Mouse (Mus musculus): ENCODE measurements around the gene Tbrg4.

Tbrg4 gene

DNA sequence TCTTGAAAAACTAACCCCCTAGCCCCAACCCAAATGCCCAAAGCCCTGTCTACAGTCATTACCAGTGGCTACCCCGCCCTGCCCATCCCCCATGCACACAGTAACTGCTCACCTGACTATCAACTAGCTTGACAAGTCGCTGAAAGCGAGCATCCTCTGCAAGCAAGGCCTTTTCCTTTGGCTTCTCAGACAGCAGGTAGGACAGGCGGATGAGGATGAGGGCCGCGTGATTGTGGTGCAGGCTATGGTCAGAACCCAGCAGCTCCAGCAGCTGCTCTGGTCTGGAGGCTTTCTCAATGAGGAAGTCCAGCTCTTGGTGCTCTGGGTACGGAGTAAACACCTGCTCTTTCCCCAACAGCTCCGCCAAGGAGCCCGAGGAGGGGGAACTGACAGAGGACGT, 2.2 kb downstream of the Tbrg4 start:
- no peak for DNase-seq (ENCODE audit: low read depth, low spot score)

DNA sequence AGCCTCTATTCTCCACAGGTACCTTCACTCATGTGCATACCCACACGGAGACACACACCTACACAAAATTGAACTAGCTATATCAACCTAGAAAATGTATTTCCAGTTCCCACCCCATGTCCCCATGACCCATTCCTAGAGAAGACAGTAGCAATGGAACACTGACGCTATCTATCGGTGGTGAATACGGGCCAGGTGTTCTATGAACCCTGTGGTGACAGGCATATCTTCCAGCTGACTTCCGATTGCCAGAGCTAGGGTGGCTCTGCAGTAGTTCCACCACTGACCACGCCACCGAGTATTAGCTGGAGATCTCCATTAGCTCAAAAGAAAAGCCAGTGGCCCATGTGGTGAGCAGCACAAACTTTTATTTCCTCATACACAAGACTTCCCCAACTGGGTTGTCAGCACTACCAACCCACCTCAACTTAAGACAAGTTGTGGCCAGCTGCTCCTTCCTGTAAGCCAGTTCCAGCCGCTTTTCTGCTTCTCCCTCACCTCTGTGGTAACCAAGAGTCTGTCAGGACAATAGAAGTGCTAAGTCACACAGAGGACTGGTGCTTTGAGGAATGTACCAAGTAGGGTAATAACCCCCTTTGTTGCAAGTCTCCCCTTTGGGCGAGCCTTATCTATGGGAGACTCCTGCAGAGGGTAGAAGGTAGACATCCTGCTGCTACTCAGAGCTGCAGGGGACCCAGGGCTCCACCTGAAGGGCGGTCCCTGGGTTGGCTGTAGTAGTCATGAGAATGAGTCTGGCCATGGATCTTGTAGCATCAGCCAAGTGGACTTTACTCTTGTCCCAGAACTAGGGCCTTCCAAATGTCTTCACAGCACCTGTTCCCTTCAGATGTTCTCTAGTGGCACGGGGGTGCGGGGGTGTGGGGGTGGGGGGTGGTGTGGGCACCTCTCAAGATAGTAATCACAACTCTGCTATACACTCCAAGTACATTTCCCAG, 10.3 kb downstream of the Tbrg4 start:
- DNase-seq (ENCODE audit: low read depth, low spot score) = no peak

DNA sequence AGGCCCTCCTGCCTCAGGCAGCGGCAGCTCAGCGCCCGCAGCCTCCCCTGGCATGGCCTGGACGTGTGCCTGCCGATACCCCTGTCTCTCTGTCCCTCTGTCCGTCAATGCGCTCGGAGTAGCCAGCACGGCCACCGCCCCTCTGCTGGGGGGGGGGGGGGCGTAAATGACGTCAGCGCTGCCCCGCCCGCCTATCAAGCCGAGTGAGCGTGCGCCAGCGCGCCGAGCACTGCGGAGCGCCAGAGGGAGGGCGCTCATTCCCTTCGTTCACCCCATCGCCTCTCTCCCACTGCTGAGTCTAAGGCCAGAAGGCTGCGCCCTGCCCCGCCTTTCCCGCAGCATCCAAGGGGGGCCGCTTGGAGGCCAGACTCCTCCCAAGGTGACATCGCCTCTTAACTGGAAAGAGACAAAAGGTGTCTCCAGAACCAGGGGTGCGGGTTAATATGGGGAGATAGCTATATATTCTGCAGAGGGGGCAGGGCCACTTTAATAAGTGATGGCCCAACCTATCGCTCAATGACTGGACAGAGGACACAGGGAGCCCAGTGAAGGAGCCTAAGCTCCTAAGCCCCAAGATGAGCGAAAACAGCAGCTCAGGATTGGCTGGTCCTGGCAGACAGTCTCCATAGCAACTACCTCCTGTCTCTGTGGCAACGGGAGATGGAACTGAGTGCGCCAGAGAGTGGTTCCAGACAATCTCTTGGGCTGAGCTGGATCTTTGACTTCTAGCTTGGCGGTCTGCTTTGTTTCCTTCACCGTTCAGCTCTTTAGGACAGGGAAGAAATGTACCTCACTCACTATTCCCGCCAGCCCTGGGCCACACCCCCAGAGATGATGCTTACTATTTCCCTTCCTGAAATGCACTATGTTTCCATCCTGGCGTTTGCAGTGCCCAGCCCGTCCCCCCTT, 20.1 kb downstream of the Tbrg4 start, which contains the start of gene Nacad:
Nacad (minus strand) TSS at position 563 of the 909 bp plus-strand sequence.
- DNase-seq (ENCODE audit: low read depth, low spot score) = peak; percentile 29

DNA sequence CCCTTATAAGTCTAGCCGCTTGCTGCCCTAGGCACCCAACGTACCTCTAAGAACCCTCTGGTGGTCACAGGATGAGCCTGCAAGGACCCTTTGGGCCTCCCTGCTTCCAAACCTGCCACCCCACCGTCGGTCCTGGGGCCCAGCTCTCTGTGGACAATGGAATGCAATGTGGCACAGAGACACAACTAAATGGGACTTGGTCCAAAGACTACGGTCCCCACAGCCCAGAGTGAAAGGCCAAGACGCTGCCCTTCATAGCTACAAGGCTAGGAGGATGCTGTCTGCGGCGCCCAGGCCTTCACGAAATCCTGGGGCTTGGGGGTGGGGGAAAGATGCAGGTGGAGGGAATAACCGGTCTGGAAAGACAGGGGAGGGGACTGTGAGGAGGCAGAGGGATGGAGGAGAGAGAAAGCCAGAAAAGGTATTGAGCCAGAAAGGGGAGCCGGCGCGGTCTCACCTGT, 20.8 kb downstream of the Tbrg4 start:
- DNase-seq (ENCODE audit: low read depth, low spot score) = no peak

DNA sequence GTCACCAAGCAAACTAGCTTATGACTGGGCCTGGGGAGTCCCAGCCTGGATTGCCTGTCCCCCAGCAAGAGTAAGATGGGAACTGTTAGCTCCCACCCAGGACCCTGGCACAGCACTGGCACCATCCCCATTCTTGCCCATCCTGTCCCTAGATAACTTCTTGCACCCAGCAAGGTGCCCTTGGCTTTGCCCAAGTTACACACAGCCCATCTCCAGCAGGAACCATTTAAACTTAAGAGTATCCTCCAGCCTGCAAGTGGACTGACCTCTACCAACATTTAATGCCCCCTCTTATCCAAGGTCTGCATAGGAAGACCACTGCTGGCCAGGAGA, 21.3 kb downstream of the Tbrg4 start:
- DNase-seq (ENCODE audit: low read depth, low spot score) = no peak

DNA sequence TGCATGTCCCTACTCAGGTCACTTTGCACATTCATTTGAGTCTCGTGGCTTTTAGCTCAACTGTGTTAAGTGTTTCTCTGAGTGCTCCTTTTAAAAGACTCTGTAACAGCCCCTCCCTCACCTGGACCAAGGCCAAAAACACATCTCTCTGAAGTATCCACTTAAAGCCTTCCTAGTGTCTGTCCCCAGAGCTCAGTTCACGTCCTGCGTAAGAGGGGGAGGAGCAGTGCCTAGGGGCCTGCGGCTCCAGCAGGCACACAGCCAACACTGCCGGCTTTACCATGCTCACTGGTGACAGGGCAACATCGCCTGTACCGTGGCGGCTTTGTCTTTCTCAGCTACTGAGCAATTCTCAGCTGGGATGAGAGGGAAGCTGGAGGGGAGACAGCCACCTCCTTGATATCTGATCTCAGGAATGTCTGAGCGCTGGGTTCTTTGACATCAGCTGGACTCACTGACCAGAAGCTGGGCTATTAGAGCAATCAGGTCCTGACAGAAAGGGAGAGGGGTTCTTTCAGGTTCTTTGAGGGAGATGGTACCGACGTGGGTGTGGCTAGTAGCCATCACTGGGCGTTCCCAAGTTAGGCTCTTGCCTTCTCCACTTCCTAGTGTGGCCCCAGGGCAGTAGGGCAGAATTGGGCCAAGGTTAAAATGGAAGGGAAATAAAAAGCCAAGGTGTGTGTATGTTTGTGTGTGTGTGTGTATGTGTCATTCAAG, 21.8 kb downstream of the Tbrg4 start:
- DNase-seq (ENCODE audit: low read depth, low spot score) = no peak

DNA sequence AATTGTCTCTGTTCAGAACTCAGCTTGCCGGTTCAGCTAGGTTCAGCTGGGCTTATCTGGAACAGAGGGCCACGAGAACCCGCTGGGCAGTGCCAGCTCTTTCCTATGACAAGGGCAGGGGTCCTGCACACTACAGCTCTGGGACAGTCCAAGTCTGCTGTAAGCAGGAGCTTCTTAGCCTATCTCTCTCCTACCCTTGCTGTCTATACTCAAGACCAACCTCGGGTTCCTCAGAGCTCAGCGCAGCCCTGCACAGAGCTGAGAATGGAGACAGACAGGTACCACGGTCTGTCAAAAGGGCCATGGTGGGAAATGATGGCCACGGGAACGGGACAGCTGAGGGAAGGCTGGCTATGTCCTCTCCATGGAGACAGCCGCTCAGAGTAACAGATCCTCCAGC, 22.6 kb downstream of the Tbrg4 start:
- DNase-seq (ENCODE audit: low read depth, low spot score) = no peak

DNA sequence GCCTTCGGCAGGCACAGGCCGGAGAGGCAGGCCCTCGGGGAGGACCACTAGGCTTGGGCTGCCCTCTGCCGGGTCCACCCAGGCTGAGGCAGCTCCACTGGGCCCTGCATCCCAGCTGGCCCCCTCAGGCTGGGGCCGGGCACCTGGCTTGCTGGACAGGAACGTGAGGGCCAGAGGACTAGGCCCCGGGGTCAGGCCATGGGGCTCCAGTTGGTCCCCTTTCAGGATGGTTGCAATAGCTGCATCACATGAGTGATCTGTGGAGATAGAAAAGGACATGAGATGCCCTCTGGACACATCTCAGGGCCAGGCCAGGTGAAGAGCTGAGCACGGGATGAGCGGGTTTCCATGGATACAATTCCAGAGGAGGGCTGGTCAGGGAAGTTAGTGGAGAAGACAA, 23.2 kb downstream of the Tbrg4 start:
- DNase-seq (ENCODE audit: low read depth, low spot score) = no peak

DNA sequence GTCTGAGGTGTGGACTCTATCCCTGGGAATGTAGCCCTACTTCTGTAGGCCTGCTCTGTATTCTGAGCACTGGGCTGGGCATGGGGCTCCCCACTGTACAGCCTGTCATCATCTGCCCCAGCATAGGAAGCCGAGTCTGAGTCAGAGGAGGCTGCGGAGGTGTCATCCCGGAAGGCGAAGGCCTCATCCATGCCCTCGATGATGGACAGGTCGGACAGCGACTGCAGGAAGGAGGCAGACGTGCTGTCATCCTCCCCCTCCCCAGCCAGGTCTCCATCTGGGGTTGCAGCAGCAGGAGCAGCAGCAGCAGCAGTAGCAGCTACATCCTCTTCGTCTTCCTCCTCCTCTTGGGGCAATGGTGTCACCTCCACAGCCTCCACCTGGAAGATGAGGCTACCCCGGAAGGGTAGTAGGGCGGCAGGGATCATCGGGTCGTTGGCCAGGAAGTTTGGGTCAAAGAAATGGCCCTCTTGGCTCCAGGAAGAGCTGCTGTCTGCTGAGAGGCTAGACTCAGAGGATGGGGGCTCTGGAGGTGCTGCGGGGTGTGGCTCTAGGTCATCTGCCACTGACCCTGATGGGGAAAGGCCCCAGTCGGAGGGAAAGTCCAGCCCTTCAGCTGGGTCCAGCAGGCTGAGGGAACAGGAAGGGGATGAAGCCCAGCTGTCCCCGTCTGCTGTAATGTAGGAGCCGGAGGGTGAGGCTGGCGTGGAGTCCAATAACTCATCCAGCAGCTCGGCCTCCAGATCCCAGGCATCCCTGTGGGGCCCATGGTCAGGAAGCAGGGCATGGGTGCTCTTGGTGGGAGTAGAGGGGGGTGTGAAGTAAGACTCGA, 24.0 kb downstream of the Tbrg4 start:
- DNase-seq (ENCODE audit: low read depth, low spot score) = no peak

DNA sequence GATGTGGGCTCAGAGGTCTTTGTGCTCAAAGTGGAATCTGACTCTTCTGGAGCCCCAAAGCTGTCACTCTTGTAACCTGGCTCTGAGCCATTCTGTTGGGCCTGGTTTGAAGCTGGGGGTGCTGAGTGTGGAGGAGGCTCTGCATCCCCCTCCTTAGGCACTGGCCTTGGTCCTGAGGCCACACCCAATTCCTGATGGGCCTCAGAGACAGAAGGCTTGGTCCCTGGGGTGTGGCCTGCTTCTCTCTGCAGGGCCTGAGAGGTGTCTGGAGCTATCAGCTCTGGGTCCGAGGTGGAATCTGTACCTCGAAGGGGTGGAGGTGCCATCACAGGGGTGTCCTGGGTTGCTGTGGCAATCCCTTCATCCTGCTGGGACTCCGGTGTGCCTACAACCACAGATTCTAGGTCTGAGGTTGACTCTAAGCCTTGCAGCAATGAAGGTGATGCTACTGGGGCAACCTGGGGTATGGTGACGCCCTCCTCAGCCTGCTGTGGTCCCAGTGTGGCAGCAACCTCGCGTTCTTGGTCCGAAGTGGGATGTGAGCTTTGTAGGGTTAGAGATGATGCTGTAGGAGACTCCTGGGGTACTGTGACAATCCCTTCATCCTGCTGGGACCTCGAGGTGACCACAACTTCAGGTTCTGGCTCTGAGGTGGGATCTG, 25.5 kb downstream of the Tbrg4 start:
- no peak for DNase-seq (ENCODE audit: low read depth, low spot score)

DNA sequence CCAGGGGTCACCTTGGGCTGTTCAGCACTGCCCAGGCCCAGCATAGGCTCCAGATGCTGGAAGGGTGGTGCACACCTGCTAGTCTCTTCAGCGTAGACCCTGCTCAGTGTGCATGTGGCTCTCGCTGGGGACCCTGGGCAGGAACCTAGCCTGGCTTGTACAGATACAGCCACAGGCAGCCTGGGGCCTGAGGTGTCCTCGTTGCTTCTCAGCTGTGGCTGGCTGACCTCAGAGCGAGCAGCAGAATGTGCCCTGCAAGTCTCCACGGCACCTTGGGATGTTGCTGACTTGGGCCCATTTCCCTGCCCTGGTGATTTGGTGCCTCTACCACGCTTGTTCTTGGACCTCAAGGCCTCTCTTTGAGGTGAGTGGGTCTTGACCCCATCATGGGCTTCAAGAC, 26.0 kb downstream of the Tbrg4 start:
- no peak for DNase-seq (ENCODE audit: low read depth, low spot score)

DNA sequence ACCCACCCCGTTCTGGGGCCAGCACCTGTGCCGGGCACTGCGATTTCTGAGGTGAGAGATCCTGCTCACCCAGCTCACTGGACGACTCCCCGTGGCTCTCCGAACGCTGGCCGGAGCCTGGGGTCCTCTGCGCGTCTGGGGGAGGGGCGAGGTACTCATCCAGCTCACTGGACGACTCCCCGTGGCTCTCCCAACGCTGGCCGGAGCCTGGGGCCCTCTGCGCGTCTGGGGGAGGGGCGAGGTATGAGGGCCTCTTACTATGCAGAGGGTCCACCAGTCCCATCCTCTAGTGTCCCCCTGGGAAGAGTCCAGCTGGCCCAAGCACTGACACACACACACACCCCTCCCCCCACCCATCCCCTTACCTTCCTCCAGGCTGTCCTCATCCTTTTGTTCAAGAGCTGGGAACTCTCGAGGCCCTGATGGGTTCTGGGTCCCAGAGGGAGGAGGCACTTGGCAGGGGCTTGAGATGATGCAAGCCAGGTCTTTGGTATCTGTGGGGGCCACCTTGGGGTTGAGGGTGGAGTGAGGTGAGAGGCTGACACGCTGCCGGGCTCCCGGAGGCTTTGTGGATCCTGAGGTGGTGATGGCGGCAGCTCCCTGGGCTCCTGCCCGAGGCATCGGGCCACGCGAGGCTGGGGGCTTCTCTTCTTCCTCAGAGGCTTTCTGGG, 26.7 kb downstream of the Tbrg4 start:
- DNase-seq (ENCODE audit: low read depth, low spot score) = no peak

DNA sequence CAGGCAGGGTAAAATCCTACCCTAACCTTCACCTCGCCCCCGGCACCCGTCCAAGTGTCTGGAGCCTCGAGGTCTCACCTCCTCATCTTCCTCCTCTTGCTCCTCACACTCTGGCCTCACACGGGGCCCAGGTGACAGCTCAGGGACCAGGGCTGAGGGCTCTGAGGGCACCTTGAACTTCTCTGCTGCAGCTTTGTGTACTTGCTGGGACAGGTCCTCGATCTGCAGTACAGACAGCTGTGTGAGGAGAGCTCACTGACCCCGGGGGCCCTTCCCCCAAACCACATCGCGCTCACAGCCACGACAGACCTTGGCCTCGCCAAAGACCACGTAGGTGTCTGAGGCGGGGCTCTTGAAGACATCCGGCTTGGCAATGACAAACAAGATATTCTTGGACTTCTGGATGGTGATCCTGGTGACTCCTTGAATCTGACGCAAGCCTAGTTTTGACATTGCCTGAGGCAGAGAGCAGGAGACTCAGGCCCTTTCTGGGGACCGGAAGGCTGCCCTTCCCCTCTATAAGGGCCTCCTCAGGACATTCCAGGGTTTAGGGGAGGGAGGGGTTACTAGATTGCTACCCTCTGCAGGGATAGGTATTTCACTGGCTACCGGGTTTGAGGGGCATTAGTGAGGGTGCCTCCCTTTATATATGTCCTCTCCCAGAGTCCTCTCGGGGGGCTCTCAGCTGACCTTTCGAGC, 27.5 kb downstream of the Tbrg4 start:
- DNase-seq (ENCODE audit: low read depth, low spot score) = no peak

DNA sequence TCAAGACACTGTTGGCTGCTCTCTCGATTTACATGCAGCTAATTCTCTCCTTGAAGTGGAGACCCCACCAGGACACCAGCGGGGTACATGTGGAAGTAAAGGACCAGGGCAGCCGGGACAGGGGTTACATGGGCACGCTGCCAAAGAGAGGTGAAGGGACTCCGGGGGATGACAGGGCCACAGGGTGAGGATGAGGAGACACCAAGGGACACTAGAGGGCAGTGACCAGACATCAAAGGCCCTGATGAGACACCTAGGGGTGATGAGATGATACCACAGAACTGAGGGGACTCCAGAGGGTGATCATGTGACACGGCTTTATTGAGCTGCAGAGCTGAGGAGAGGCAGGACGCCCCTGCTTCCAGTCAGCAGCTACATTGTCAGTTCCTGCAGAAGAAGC, 28.3 kb downstream of the Tbrg4 start:
- no peak for DNase-seq (ENCODE audit: low read depth, low spot score)

DNA sequence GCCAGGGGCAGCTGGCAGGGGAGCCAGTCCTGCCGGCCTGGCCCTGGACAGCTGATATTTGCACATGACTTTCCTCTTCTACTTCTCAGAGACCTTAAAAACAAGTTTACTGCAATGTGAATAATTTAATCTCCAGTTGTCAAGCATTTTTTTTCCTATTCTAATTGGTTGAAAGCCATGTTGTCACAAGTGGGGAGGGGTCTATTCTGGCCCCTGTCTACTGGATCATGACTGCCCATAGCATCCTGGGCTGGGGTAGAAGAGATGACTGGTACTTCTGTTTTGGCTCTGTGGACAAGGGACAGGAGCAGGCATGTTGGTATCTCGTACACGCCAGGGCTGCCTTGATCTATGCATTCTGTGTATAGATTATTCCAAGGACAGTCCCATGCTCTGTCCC, 29.3 kb downstream of the Tbrg4 start:
- DNase-seq (ENCODE audit: low read depth, low spot score) = no peak

DNA sequence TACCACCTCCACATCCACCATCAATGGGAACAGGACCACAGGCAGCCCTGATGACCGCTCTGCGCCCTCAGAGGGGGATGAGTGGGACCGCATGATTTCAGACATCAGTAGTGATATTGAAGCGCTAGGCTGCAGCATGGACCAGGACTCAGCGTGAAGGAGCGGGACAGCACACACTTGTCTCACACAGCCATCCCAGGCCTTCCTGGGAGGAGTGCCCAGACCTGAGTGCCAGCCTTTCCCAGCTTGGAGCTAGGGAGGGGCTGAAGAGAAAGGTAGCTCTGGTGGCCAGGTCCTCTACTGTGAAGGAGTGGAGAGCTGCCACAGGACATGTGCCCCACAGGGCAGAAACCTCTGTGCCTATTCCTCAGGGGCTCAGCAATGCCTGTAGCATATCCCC, 29.7 kb downstream of the Tbrg4 start:
- DNase-seq (ENCODE audit: low read depth, low spot score) = no peak

DNA sequence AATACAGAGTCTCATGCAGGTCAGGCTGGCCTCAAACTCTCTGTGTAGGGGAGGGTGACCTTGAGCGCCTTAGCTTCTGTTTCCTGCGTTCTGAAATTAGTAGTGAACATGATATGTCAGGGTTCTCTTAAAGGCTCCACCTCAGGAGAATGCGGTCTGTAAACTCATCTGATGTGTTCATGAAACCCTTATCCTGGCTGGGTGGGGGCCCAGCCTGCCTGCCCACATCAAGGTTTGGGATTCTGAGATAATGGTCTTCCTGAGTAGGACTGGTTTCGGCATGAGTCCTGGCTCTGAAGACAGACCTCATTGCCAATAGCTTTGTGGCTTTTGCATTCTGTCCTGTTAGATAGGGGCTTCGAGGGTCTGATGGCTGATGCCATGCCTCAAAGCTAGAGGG, 30.5 kb downstream of the Tbrg4 start:
- DNase-seq (ENCODE audit: low read depth, low spot score) = no peak

DNA sequence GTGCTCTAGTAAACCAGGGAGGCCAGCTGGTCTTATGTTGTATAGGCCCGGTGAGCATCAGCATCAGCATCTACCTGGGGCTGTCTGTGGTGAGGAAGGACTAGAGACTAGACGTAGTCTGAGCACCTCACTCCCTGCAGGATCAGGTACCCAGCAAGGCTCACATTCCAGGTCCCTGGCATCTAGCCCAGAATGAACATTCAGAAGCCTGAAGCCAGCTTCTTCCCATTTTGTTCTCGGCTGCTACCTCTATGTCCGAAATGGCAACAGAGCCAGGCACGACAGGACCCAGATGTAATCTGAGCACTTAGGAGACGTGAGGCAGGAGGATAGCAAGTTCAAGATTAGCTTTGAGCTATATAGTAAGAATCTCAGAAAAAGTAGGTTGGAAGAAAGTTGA, 31.0 kb downstream of the Tbrg4 start:
- DNase-seq (ENCODE audit: low read depth, low spot score) = no peak

DNA sequence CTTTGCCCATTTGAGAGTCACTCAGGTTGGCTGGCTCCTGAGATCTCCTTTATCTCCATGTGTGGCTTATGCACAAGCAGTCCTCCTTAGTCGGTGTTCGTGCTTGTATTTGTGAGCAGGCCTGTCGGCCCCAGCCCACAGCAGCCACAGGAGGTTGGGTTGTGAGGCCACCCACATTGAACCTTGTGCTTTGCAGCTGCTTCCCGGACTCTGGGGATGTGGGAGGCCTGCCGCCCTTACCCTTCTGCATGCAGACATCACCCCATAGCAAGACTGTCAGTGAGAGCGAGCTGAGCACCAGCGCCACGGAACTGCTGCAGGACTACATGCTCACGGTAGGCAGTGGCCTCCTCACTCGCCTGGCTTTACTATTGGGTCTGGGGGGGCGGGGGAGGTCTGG, 32.5 kb downstream of the Tbrg4 start:
- DNase-seq (ENCODE audit: low read depth, low spot score) = no peak

All from forelimb bud, embryonic 11.5 days (tissue).